Mouse (Mus musculus): Measurements from ENCODE around the gene Tmem273. TPM values are rescaled to one million over a fixed set of nuclear protein-coding genes. Genes with fewer than 3 reads are reported as not detected.

Tmem273 gene
- polyA plus RNA-seq, 1 experiment from 2014 or later = 0.69 TPM

GRCm38 (mm10) chr14:32835181-32835580, 49.4 kb downstream of the Tmem273 start:
- no peak overlapping the region for H3K9ac ChIP-seq (ENCODE audit: low read depth, low read length)
- H3K4me1 ChIP-seq (ENCODE audit: control insufficient read depth, insufficient read depth, low read length) = no peaks in the 10 kb centered on the region
- H3K27me3 ChIP-seq (ENCODE audit: control insufficient read depth, insufficient read depth, low read depth, low read length) = no peaks in the 10 kb centered on the region
- H3K27ac ChIP-seq (ENCODE audit: low read length) = no peak overlapping the region
- 92% methylated on average over 14 of the region's 14 CpGs for WGBS
- H3K36me3 ChIP-seq (ENCODE audit: control insufficient read depth, insufficient read depth, low read length) = no peaks in the 10 kb centered on the region
- ATAC-seq = no peak
- no peak overlapping the region for H3K4me3 ChIP-seq (ENCODE audit: low read depth, low read length)
- H3K4me2 ChIP-seq (ENCODE audit: low read length) = no peak overlapping the region
- no peaks in the 10 kb centered on the region for H3K9me3 ChIP-seq (replicated peaks; ENCODE audit: control insufficient read depth, low read length, poor library complexity, severe bottlenecking)

- Histone ChIP-seq H3K36me3 (ENCODE audit: control insufficient read depth, insufficient read depth, low read length) (no peaks in the 10 kb centered on the region), H3K27ac (ENCODE audit: low read length) (no peak overlapping the region), H3K4me3 (ENCODE audit: low read depth, low read length) (no peak overlapping the region), H3K27me3 (ENCODE audit: control insufficient read depth, insufficient read depth, low read depth, low read length) (no peaks in the 10 kb centered on the region), H3K4me2 (ENCODE audit: low read length) (no peak overlapping the region), H3K4me1 (ENCODE audit: control insufficient read depth, insufficient read depth, low read length) (no peaks in the 10 kb centered on the region), H3K9ac (ENCODE audit: low read depth, low read length) (no peak overlapping the region), H3K9me3 (replicated peaks; ENCODE audit: control insufficient read depth, low read length, poor library complexity, severe bottlenecking) (no peaks in the 10 kb centered on the region)
- WGBS = 94% methylated on average over 14 of the region's 14 CpGs
- ATAC-seq = no peak
These were observed 49.8 kb downstream of the Tmem273 start for GRCm38 (mm10) chr14:32835596-32835995.

- Histone ChIP-seq H3K27me3 (ENCODE audit: control insufficient read depth, insufficient read depth, low read depth, low read length) (no peaks in the 10 kb centered on the region), H3K9me3 (replicated peaks; ENCODE audit: control insufficient read depth, low read length, poor library complexity, severe bottlenecking) (no peaks in the 10 kb centered on the region), H3K4me3 (ENCODE audit: low read depth, low read length) (no peak overlapping the region), H3K4me2 (ENCODE audit: low read length) (no peak overlapping the region), H3K9ac (ENCODE audit: low read depth, low read length) (no peak overlapping the region), H3K36me3 (ENCODE audit: control insufficient read depth, insufficient read depth, low read length) (no peaks in the 10 kb centered on the region), H3K27ac (ENCODE audit: low read length) (no peak overlapping the region), H3K4me1 (ENCODE audit: control insufficient read depth, insufficient read depth, low read length) (no peaks in the 10 kb centered on the region)
- 89% methylated on average over 11 of the region's 11 CpGs for WGBS
- ATAC-seq = no peak
These were observed 50.4 kb downstream of the Tmem273 start for GRCm38 (mm10) chr14:32836191-32836590.

GRCm38 (mm10) chr14:32842052-32842451, 56.3 kb downstream of the Tmem273 start:
- Histone ChIP-seq H3K36me3 (ENCODE audit: control insufficient read depth, insufficient read depth, low read length) (no peaks in the 10 kb centered on the region), H3K27me3 (ENCODE audit: control insufficient read depth, insufficient read depth, low read depth, low read length) (no peaks in the 10 kb centered on the region), H3K27ac (ENCODE audit: low read length) (no peak overlapping the region), H3K4me3 (ENCODE audit: low read depth, low read length) (no peak overlapping the region), H3K9me3 (replicated peaks; ENCODE audit: control insufficient read depth, low read length, poor library complexity, severe bottlenecking) (no peaks in the 10 kb centered on the region), H3K9ac (ENCODE audit: low read depth, low read length) (no peak overlapping the region), H3K4me1 (ENCODE audit: control insufficient read depth, insufficient read depth, low read length) (no peaks in the 10 kb centered on the region), H3K4me2 (ENCODE audit: low read length) (no peak overlapping the region)
- no peak for ATAC-seq

- no peak for ATAC-seq
- Histone ChIP-seq H3K36me3 (ENCODE audit: control insufficient read depth, insufficient read depth, low read length) (no peaks in the 10 kb centered on the region), H3K27ac (ENCODE audit: low read length) (no peak overlapping the region), H3K9me3 (replicated peaks; ENCODE audit: control insufficient read depth, low read length, poor library complexity, severe bottlenecking) (no peaks in the 10 kb centered on the region), H3K4me1 (ENCODE audit: control insufficient read depth, insufficient read depth, low read length) (peaks cover 4% of the 10 kb centered on the region; the same call in 1 of the 2 replicates), H3K27me3 (ENCODE audit: control insufficient read depth, insufficient read depth, low read depth, low read length) (peaks cover 5% of the 10 kb centered on the region; the same call in 1 of the 2 replicates), H3K4me2 (ENCODE audit: low read length) (no peak overlapping the region), H3K9ac (ENCODE audit: low read depth, low read length) (no peak overlapping the region), H3K4me3 (ENCODE audit: low read depth, low read length) (no peak overlapping the region)
- whole genome bisulfite sequencing = 95% methylated on average over 4 of the region's 4 CpGs
These were observed 68.3 kb downstream of the Tmem273 start for GRCm38 (mm10) chr14:32854059-32854458.

GRCm38 (mm10) chr14:32856246-32856645, 70.5 kb downstream of the Tmem273 start:
- H3K9me3 ChIP-seq (replicated peaks; ENCODE audit: control insufficient read depth, low read length, poor library complexity, severe bottlenecking) = no peaks in the 10 kb centered on the region
- H3K27me3 ChIP-seq (ENCODE audit: control insufficient read depth, insufficient read depth, low read depth, low read length) = peaks cover 5% of the 10 kb centered on the region; the same call in 1 of the 2 replicates
- no peaks in the 10 kb centered on the region for H3K36me3 ChIP-seq (ENCODE audit: control insufficient read depth, insufficient read depth, low read length)
- H3K27ac ChIP-seq (ENCODE audit: low read length) = no peak overlapping the region
- H3K9ac ChIP-seq (ENCODE audit: low read depth, low read length) = no peak overlapping the region; the same call in 1 of the 2 replicates
- peak overlapping the region; percentile 95 for H3K4me2 ChIP-seq (ENCODE audit: low read length)
- peak overlapping the region; percentile 56 for H3K4me3 ChIP-seq (ENCODE audit: low read depth, low read length)
- peaks cover 4% of the 10 kb centered on the region; the same call in 1 of the 2 replicates for H3K4me1 ChIP-seq (ENCODE audit: control insufficient read depth, insufficient read depth, low read length)
- no peak for ATAC-seq
- WGBS = 37% methylated on average over 5 of the region's 5 CpGs

GRCm38 (mm10) chr14:32856681-32857328, 71.0 kb downstream of the Tmem273 start, which contains the start of gene Vstm4:
Gene Vstm4, plus strand, starts transcription at chr14:32856756.
- peak; percentile 83 for ATAC-seq

GRCm38 (mm10) chr14:32858361-32858760, 72.6 kb downstream of the Tmem273 start:
- WGBS = 90% methylated on average over 10 of the region's 10 CpGs
- peaks cover 4% of the 10 kb centered on the region; the same call in 1 of the 2 replicates for H3K4me1 ChIP-seq (ENCODE audit: control insufficient read depth, insufficient read depth, low read length)

More at GRCm38 (mm10) chr14:32856681-32857328, 71.0 kb downstream of the Tmem273 start, which contains the start of gene Vstm4:
- Histone ChIP-seq H3K4me1 (ENCODE audit: control insufficient read depth, insufficient read depth, low read length) (peaks cover 4% of the 10 kb centered on the region; the same call in 1 of the 2 replicates), H3K4me3 (ENCODE audit: low read depth, low read length) (peak within 1 kb of the TSS; percentile 56), H3K36me3 (ENCODE audit: control insufficient read depth, insufficient read depth, low read length) (no peaks in the 10 kb centered on the region), H3K27me3 (ENCODE audit: control insufficient read depth, insufficient read depth, low read depth, low read length) (peaks cover 5% of the 10 kb centered on the region; the same call in 1 of the 2 replicates), H3K9me3 (replicated peaks; ENCODE audit: control insufficient read depth, low read length, poor library complexity, severe bottlenecking) (no peaks in the 10 kb centered on the region), H3K9ac (ENCODE audit: low read depth, low read length) (peak within 1 kb of the TSS; percentile 75), H3K4me2 (ENCODE audit: low read length) (peak within 1 kb of the TSS; percentile 95), H3K27ac (ENCODE audit: low read length) (no peak within 1 kb of the TSS; the same call in 1 of the 2 replicates)
- WGBS = under 1% methylated on average over 56 of the region's 68 CpGs

GRCm38 (mm10) chr14:32858941-32859510, 73.3 kb downstream of the Tmem273 start:
- H3K27me3 ChIP-seq (ENCODE audit: control insufficient read depth, insufficient read depth, low read depth, low read length) = peaks cover 5% of the 10 kb centered on the region; the same call in 1 of the 2 replicates
- no peak overlapping the region for H3K4me3 ChIP-seq (ENCODE audit: low read depth, low read length)
- no peak for ATAC-seq
- 74% methylated on average over 6 of the region's 6 CpGs for WGBS
- no peak overlapping the region for H3K9ac ChIP-seq (ENCODE audit: low read depth, low read length)
- no peaks in the 10 kb centered on the region for H3K9me3 ChIP-seq (replicated peaks; ENCODE audit: control insufficient read depth, low read length, poor library complexity, severe bottlenecking)
- H3K4me2 ChIP-seq (ENCODE audit: low read length) = no peak overlapping the region
- no peak overlapping the region for H3K27ac ChIP-seq (ENCODE audit: low read length)
- peaks cover 4% of the 10 kb centered on the region; the same call in 1 of the 2 replicates for H3K4me1 ChIP-seq (ENCODE audit: control insufficient read depth, insufficient read depth, low read length)
- H3K36me3 ChIP-seq (ENCODE audit: control insufficient read depth, insufficient read depth, low read length) = no peaks in the 10 kb centered on the region

More at GRCm38 (mm10) chr14:32858361-32858760, 72.6 kb downstream of the Tmem273 start:
- no peak for ATAC-seq
- Histone ChIP-seq H3K9ac (ENCODE audit: low read depth, low read length) (no peak overlapping the region), H3K9me3 (replicated peaks; ENCODE audit: control insufficient read depth, low read length, poor library complexity, severe bottlenecking) (no peaks in the 10 kb centered on the region), H3K36me3 (ENCODE audit: control insufficient read depth, insufficient read depth, low read length) (no peaks in the 10 kb centered on the region), H3K27me3 (ENCODE audit: control insufficient read depth, insufficient read depth, low read depth, low read length) (peaks cover 5% of the 10 kb centered on the region; the same call in 1 of the 2 replicates), H3K4me2 (ENCODE audit: low read length) (no peak overlapping the region), H3K27ac (ENCODE audit: low read length) (no peak overlapping the region), H3K4me3 (ENCODE audit: low read depth, low read length) (no peak overlapping the region)
